Mouse (Mus musculus) limb, embryonic 11.5 days (tissue): ENCODE results near the gene Ccnb1. TPM values are rescaled to one million over a fixed set of nuclear protein-coding genes. Genes with fewer than 3 reads are reported as not detected.
"Not testable (repeated sequence)": the region's sequence is repeated elsewhere in the genome, so short reads cannot be mapped to it uniquely, and the experiment has no call there.

Experiments
- ATAC-seq: fragments of 200-750 bp; cut with Nextera tagmentation; 2 replicates; pipeline ENCODE4 v1.8.0; 2017; ENCODE audit warnings: low read depth; ENCODE audit not compliant: insufficient number of reproducible peaks, low FRiP score, low TSS enrichment
- DNase-seq: peaks from one replicate; pipeline ENCODE4 v3.0.0-alpha.2; 2015; ENCODE audit warnings: low spot score
- H3K27ac ChIP-seq: fragments of 300-500 bp; sonication (generic); replicated peaks from 2 replicates; pipeline ENCODE4 v1.5.1; 2014; ENCODE audit warnings: low read depth, mild to moderate bottlenecking, low read length
- H3K27me3 ChIP-seq: fragments of 300-500 bp; sonication (generic); 2 replicates; pipeline ENCODE4 v1.6.1; 2014; ENCODE audit warnings: mild to moderate bottlenecking, low read length, mixed read lengths; ENCODE audit not compliant: control insufficient read depth, insufficient read depth
- H3K36me3 ChIP-seq: fragments of 300-500 bp; sonication (generic); 2 replicates; pipeline ENCODE4 v1.6.1; 2014; ENCODE audit warnings: mild to moderate bottlenecking, low read length, moderate library complexity, mixed read lengths; ENCODE audit not compliant: control insufficient read depth, insufficient read depth
- H3K4me1 ChIP-seq: fragments of 300-500 bp; sonication (generic); 2 replicates; pipeline ENCODE4 v1.6.1; 2014; ENCODE audit warnings: low read length, mixed read lengths; ENCODE audit not compliant: control insufficient read depth, insufficient read depth
- H3K4me2 ChIP-seq: fragments of 300-500 bp; sonication (generic); 2 replicates; pipeline ENCODE4 v1.6.1; 2014; ENCODE audit warnings: low read depth, mild to moderate bottlenecking, moderate library complexity; ENCODE audit not compliant: severe bottlenecking
- H3K4me3 ChIP-seq: fragments of 300-500 bp; sonication (generic); 2 replicates; pipeline ENCODE4 v1.5.1; 2014; ENCODE audit warnings: low read depth, low read length
- H3K9ac ChIP-seq: fragments of 300-500 bp; sonication (generic); 2 replicates; pipeline ENCODE4 v1.6.1; 2014; ENCODE audit warnings: mild to moderate bottlenecking, low read length
- H3K9me3 ChIP-seq: fragments of 300-500 bp; sonication (generic); 2 replicates; pipeline ENCODE4 v1.6.1; 2016; ENCODE audit warnings: low read length; ENCODE audit not compliant: control insufficient read depth
- WGBS: fragments of 180-500 bp; shearing (Covaris S2); extraction: QIAGEN DNeasy Blood & Tissue Kit; methylation state at CpG from one replicate; pipeline ENCODE4 v1.1.7; 2014; 5-methylcytosine and 5-hydroxymethylcytosine counted together
- polyA plus RNA-seq: library from polyadenylated mRNA; unstranded; fragments of >200 nt; fragmentation: Nextera tagmentation; extraction: Ambion mirVana; gene quantifications from 2 replicates; pipeline ENCODE4 v1.2.1, GENCODE M21; 2014

Ccnb1 gene
- polyA plus RNA-seq, 1 experiment from 2014 or later, result 388 TPM

GRCm38 (mm10) chr13:100742831-100743230 is 43.5 kb downstream of the Ccnb1 start:
- Histone ChIP-seq H3K9ac (no peak overlapping the region), H3K27ac (no peak overlapping the region), H3K36me3 (no peaks in the 10 kb centered on the region; the same call in 1 of the 2 replicates), H3K9me3 (no peaks in the 10 kb centered on the region), H3K4me2 (no peak overlapping the region), H3K27me3 (no peaks in the 10 kb centered on the region), H3K4me3 (no peak overlapping the region), H3K4me1 (no peaks in the 10 kb centered on the region)
- DNase-seq, result no peak
- WGBS, result 91% methylated on average over 5 of the region's 5 CpGs
- no peak for ATAC-seq

- 98% methylated on average over 2 of the region's 2 CpGs for WGBS
- Histone ChIP-seq H3K4me3 (no peak overlapping the region), H3K4me1 (peaks cover 4% of the 10 kb centered on the region), H3K27ac (no peak overlapping the region), H3K9me3 (no peaks in the 10 kb centered on the region), H3K4me2 (no peak overlapping the region), H3K9ac (no peak overlapping the region), H3K36me3 (peaks cover 9% of the 10 kb centered on the region; the same call in 1 of the 2 replicates), H3K27me3 (no peaks in the 10 kb centered on the region)
- DNase-seq (no peak), ATAC-seq (no peak)
Measured at GRCm38 (mm10) chr13:100732756-100733155, 53.6 kb downstream of the Ccnb1 start.

GRCm38 (mm10) chr13:100731462-100732046 is 54.8 kb downstream of the Ccnb1 start:
- not testable (repeated sequence) for H3K9ac ChIP-seq, H3K27ac ChIP-seq, H3K9me3 ChIP-seq, H3K4me1 ChIP-seq, DNase-seq, H3K4me3 ChIP-seq, H3K27me3 ChIP-seq, H3K4me2 ChIP-seq, ATAC-seq
- peaks cover 12% of the 10 kb centered on the region; the same call in 1 of the 2 replicates for H3K36me3 ChIP-seq
- 86% methylated on average over 5 of the region's 6 CpGs for WGBS

GRCm38 (mm10) chr13:100730861-100731176 is 55.6 kb downstream of the Ccnb1 start, which contains the start of gene Cdk7:
Gene Cdk7 (minus strand): TSS chr13:100730939.
- peak within 1 kb of the TSS; percentile 67 for H3K9ac ChIP-seq
- H3K4me2 ChIP-seq, result peak within 1 kb of the TSS; percentile 57
- DNase-seq, result peak; percentile 96
- no peaks in the 10 kb centered on the region for H3K27me3 ChIP-seq
- peak; percentile 99 for ATAC-seq
- WGBS, result 0% methylated on average over 19 of the region's 19 CpGs
- no peaks in the 10 kb centered on the region for H3K9me3 ChIP-seq
- peak within 1 kb of the TSS; percentile 64 for H3K4me3 ChIP-seq
- peaks cover 4% of the 10 kb centered on the region for H3K4me1 ChIP-seq
- peaks cover 12% of the 10 kb centered on the region; the same call in 1 of the 2 replicates for H3K36me3 ChIP-seq
- peak within 1 kb of the TSS; percentile 86 for H3K27ac ChIP-seq

- WGBS, result under 1% methylated on average over 30 of the region's 30 CpGs
- H3K4me1 ChIP-seq, result peaks cover 4% of the 10 kb centered on the region
- H3K27ac ChIP-seq, result peak overlapping the region; percentile 86
- H3K4me3 ChIP-seq, result peak overlapping the region; percentile 64
- H3K4me2 ChIP-seq, result peak overlapping the region; percentile 57
- ATAC-seq (0 out of 2 replicates have a peak, but pooled peaks have one; percentile 2), DNase-seq (no peak)
- H3K9me3 ChIP-seq, result no peaks in the 10 kb centered on the region
- peak overlapping the region; percentile 67 for H3K9ac ChIP-seq
- H3K36me3 ChIP-seq, result peaks cover 12% of the 10 kb centered on the region; the same call in 1 of the 2 replicates
- no peaks in the 10 kb centered on the region for H3K27me3 ChIP-seq
Measured at GRCm38 (mm10) chr13:100730153-100730860, 56.1 kb downstream of the Ccnb1 start.

Other genes with a start within 250 kb of the Ccnb1 start
- 2.0 and 2.2 TPM in 2 replicates for gene Ocln, start 233.9 kb downstream of the Ccnb1 start, polyA plus RNA-seq
- 2.9 and 3.2 TPM in 2 replicates for gene Marveld2, start 169.6 kb downstream of the Ccnb1 start, polyA plus RNA-seq
- gene Ak6, start 135.6 kb downstream of the Ccnb1 start, polyA plus RNA-seq, result 341 and 345 TPM in 2 replicates
- 31.2 and 33.1 TPM in 2 replicates for gene Rad17, start 135.5 kb downstream of the Ccnb1 start, polyA plus RNA-seq
- gene Taf9, start 135.0 kb downstream of the Ccnb1 start, polyA plus RNA-seq, result 27.9 and 28.3 TPM in 2 replicates
- 4.6 and 5.2 TPM in 2 replicates for gene Ccdc125, start 116.9 kb downstream of the Ccnb1 start, polyA plus RNA-seq
- 101 and 106 TPM in 2 replicates for gene Cdk7, start 55.6 kb downstream of the Ccnb1 start, polyA plus RNA-seq
- gene Mrps36, start 41.9 kb downstream of the Ccnb1 start, polyA plus RNA-seq, result 102 and 110 TPM in 2 replicates
- 60.6 and 72.2 TPM in 2 replicates for gene Cenph, start 10.7 kb downstream of the Ccnb1 start, polyA plus RNA-seq
- 51.9 and 52.7 TPM in 2 replicates for gene Slc30a5, start 46.9 kb upstream of the Ccnb1 start, polyA plus RNA-seq